Mouse (Mus musculus) lung, adult 2 months (tissue): ENCODE measurements at regions not wholly inside any gene's neighbourhood (a gene's known extent, or its start where the extent isn't known, plus 50 kb on each side); places are given as distances from the start of the nearest gene placed in this dataset.
A peak's percentile ranks its signal among the peaks of the same experiment; 100 is the strongest.

ENCODE experiments used
- CTCF ChIP-seq: fragments of 200-500 bp; IDR thresholded peaks from 2 replicates; pipeline ENCODE4 v1.5.1; 2011; ENCODE audit warnings: mild to moderate bottlenecking, low read length, control low read depth; ENCODE audit not compliant: insufficient read depth
- POLR2A ChIP-seq: fragments of 200-500 bp; IDR thresholded peaks from 2 replicates; pipeline ENCODE4 v1.6.1; 2011; ENCODE audit warnings: low read depth, mild to moderate bottlenecking, control low read depth, low read length, borderline replicate concordance; ENCODE audit errors: extremely low read depth

GRCm38 (mm10) chr3:115615994-115616598 is 98.8 kb downstream of the S1pr1 start:
- TF ChIP-seq CTCF (peak; percentile 34; the same call in 1 of the 2 replicates), POLR2A (no peak)
